Mouse (Mus musculus) urinary bladder, postnatal 10 days (tissue): ENCODE data around the gene Gm6502.
"Not testable (repeated sequence)": the region's sequence is repeated elsewhere in the genome, so short reads cannot be mapped to it uniquely, and the experiment has no call there.

Experiments
- DNase-seq: peaks from one replicate; pipeline ENCODE4 v3.0.0; 2022; ENCODE audit warnings: low spot score

Gm6502 gene

GRCm38 (mm10) chr5:94314135-94314534, at the start of gene Gm6502:
Gm6502 (plus strand) TSS chr5:94314435.
- not testable (repeated sequence) for DNase-seq

GRCm38 (mm10) chr5:94306696-94307095, 7.5 kb upstream of the Gm6502 start, which contains the start of gene A430089I19Rik:
A430089I19Rik (minus strand) TSS chr5:94306796.
- not testable (repeated sequence) for DNase-seq

DNA sequence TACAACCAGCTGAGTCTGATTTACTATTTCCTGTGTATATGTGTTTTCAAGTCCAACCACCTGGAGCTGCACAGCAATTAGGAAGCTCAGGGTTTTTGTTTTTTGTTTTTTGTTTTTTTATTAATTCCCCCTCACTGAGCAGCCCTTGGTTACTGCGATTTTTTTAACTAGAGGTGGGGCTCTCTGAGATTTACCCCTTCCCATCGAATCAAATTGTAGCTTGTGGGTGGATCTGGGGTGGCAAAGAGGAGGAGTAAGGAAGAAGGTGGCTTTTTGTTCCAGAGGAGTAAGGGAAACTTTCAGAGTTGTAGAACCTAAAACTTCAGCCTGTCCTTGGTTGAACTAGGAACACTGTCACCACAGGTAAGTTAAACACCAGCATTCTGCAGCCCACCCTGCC, 25.2 kb downstream of the Gm6502 start, which contains the start of gene AA792892:
TSS of gene AA792892 (plus strand) at position 301 of the 400 bp plus-strand sequence.
- not testable (repeated sequence) for DNase-seq
